Mouse (Mus musculus): ENCODE results near the gene Nupl2. TPM values are rescaled to one million over a fixed set of nuclear protein-coding genes. Genes with fewer than 3 reads are reported as not detected.
A peak's percentile ranks its signal among the peaks of the same experiment; 100 is the strongest.

The Nupl2 gene
- total and polyA plus RNA-seq, 3 experiments: 12.0 to 33.9 (median 28.9) TPM

DNA sequence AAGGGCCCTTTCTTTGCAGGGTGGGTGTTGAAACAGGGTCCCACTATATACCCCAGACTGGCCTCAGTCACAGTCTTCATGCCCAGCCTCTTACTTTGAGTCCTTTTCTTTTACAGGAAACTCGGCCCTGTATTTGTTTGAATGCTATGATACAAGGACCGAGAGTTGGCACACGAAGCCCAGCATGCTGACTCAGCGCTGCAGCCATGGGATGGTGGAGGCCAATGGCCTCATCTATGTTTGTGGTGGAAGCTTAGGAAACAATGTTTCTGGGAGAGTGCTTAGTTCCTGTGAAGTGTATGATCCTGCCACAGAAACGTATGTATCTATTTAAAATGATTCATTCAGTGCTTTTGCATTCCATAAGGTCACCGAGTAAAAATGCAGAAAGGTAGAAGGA, 8.0 kb upstream of the Nupl2 start:
- in situ Hi-C loops (cut with MboI; ENCODE audit: low pct_ligation_motif_present, low pct_unique_long_range_greater_than_20kb, low sequenced_read_pairs): no loop called here

DNA sequence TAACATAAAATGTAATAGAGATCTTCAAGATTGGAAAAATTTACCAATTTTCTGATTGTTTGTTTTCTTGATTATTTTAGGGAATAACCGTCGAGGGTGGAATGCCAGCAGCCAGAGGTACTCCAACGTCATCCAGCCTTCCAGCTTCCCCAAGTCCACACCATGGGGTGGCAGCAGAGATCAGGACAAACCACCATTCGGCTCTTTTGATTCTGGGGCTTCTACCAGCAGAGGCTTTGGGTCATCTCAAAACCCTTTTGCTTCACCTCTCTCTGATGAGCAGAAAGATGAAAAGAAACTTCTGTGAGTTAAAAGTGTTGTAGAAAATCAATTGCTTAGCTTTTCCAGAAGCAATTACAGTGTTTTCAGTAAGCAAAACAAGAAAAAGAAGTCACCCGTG, 2.5 kb downstream of the Nupl2 start:
- Histone ChIP-seq H3K4me1 (ENCODE audit: control insufficient read depth in 1 of 2, insufficient read depth in 2 of 2) (peaks cover 0 to 22% of the 10 kb centered on the region in 2 experiments; a peak in 2 of 4 replicates), H3K9ac (ENCODE audit: insufficient read depth, low read depth) (no peak overlapping the region), H3K27me3 (replicated peaks) (no peaks in the 10 kb centered on the region), H3K27ac (ENCODE audit: insufficient read depth, low read depth) (no peak overlapping the region), H3K4me3 (replicated peaks in 1 of 3; ENCODE audit: low read depth in 2 of 3, low read length in 2 of 3, poor library complexity in 1 of 3) (no peak overlapping the region), H3K79me2 (replicated peaks; ENCODE audit: control insufficient read depth, extremely low read depth, insufficient read depth, poor library complexity, severe bottlenecking) (peaks cover 3% of the 10 kb centered on the region; the same call in 1 of the 2 replicates), H3K36me3 (replicated peaks in 1 of 2; ENCODE audit: control insufficient read depth in 1 of 2, insufficient read depth in 1 of 2, low read length in 1 of 2) (peaks cover 24 to 44% of the 10 kb centered on the region in 2 experiments), H3K4me2 (ENCODE audit: insufficient read depth, low read depth, poor library complexity, severe bottlenecking) (no peak overlapping the region), H3K9me3 (replicated peaks; ENCODE audit: low read length) (no peaks in the 10 kb centered on the region)
- no peak for TF ChIP-seq USF1 (IDR thresholded peaks at IDR 0.05; ENCODE audit: low read depth, low read length)
- no peak for TF ChIP-seq HCFC1 (IDR thresholded peaks at IDR 0.05; ENCODE audit: low read depth, low read length)
- TF ChIP-seq KAT2A (IDR thresholded peaks at IDR 0.05; ENCODE audit: insufficient replicate concordance, low read length): no peak
- no peak for TF ChIP-seq ZNF384 (IDR thresholded peaks at IDR 0.05; ENCODE audit: low read depth, low read length)
- no peak for TF ChIP-seq MXI1 (IDR thresholded peaks at IDR 0.05; ENCODE audit: low read depth, low read length)
- no peak for TF ChIP-seq NRF1 (IDR thresholded peaks at IDR 0.05; ENCODE audit: low read depth, low read length)
- peak in 1 of 2 experiments; percentile 46; a peak in 2 of 4 replicates for TF ChIP-seq CTCF (conservative IDR thresholded peaks at IDR 0.05 in 1 of 2, IDR thresholded peaks at IDR 0.05 in 1 of 2; ENCODE audit: low read depth in 2 of 2, low read length in 2 of 2)
- no peak for TF ChIP-seq RCOR1 (conservative IDR thresholded peaks at IDR 0.05; ENCODE audit: low read depth, low read length)
- no peak for TF ChIP-seq GABPA (IDR thresholded peaks at IDR 0.05; ENCODE audit: insufficient replicate concordance, low read depth, low read length)
- no peak for TF ChIP-seq MYC (IDR thresholded peaks at IDR 0.05; ENCODE audit: low read depth, low read length)
- TF ChIP-seq MEF2A (IDR thresholded peaks at IDR 0.05; ENCODE audit: borderline replicate concordance, low read depth, low read length): no peak
- peak; percentile 36 for TF ChIP-seq RAD21 (IDR thresholded peaks at IDR 0.05; ENCODE audit: low read depth, low read length)
- no peak for TF ChIP-seq IRF4 (IDR thresholded peaks at IDR 0.05; ENCODE audit: low read depth, low read length)
- TF ChIP-seq NELFE (IDR thresholded peaks at IDR 0.05; ENCODE audit: low read depth, low read length): no peak
- TF ChIP-seq SIN3A (IDR thresholded peaks at IDR 0.05; ENCODE audit: low read length): no peak
- no peak for TF ChIP-seq EP300 (IDR thresholded peaks at IDR 0.05; ENCODE audit: low read length)
- no peak for TF ChIP-seq JUND (conservative IDR thresholded peaks at IDR 0.05; ENCODE audit: low read depth, low read length)
- no peak for TF ChIP-seq MAX (IDR thresholded peaks at IDR 0.05; ENCODE audit: low read length)
- peak; percentile 7; the same call in 1 of the 2 replicates for TF ChIP-seq SMC3 (IDR thresholded peaks at IDR 0.05; ENCODE audit: low read depth, low read length)
- dilution Hi-C loops (cut with MboI; ENCODE audit: extremely low pct_ligation_motif_present, extremely low pct_unique_long_range_greater_than_20kb, low sequenced_read_pairs): no loop called here
- in situ Hi-C loops (cut with MboI; ENCODE audit: low pct_ligation_motif_present, low pct_unique_long_range_greater_than_20kb, low sequenced_read_pairs): loop anchor here (10.0 kb wide), 1 partner anchor 312 kb away; no protein-coding TSS in a partner anchor
- DNase-seq (ENCODE audit: extremely low read depth): no peak

More for the DNA sequence above, 8.0 kb upstream of the Nupl2 start:
- no peak for DNase-seq (ENCODE audit: extremely low read depth)
- H3K36me3 ChIP-seq (replicated peaks in 1 of 2; ENCODE audit: control insufficient read depth in 1 of 2, insufficient read depth in 1 of 2, low read length in 1 of 2): peaks cover 7 to 66% of the 10 kb centered on the region in 2 experiments
- dilution Hi-C loops (cut with MboI; ENCODE audit: extremely low pct_ligation_motif_present, extremely low pct_unique_long_range_greater_than_20kb, low sequenced_read_pairs): no loop called here
- no peak overlapping the region for H3K4me2 ChIP-seq (ENCODE audit: insufficient read depth, low read depth, poor library complexity, severe bottlenecking)
- H3K9me3 ChIP-seq (replicated peaks; ENCODE audit: low read length): no peaks in the 10 kb centered on the region
- H3K4me3 ChIP-seq (replicated peaks in 1 of 3; ENCODE audit: low read depth in 2 of 3, low read length in 2 of 3, poor library complexity in 1 of 3): no peak overlapping the region
- TF ChIP-seq ELF1 (IDR thresholded peaks at IDR 0.05; ENCODE audit: low read depth, low read length) (no peak), MAFK (IDR thresholded peaks at IDR 0.05; ENCODE audit: insufficient replicate concordance, low read length) (peak; percentile 72)
- no peaks in the 10 kb centered on the region for H3K79me2 ChIP-seq (replicated peaks; ENCODE audit: control insufficient read depth, extremely low read depth, insufficient read depth, poor library complexity, severe bottlenecking)
- peaks cover 0 to 7% of the 10 kb centered on the region in 2 experiments; a peak in 1 of 4 replicates for H3K4me1 ChIP-seq (ENCODE audit: control insufficient read depth in 1 of 2, insufficient read depth in 2 of 2)
- no peak overlapping the region for H3K9ac ChIP-seq (ENCODE audit: insufficient read depth, low read depth)
- no peak overlapping the region for H3K27ac ChIP-seq (ENCODE audit: insufficient read depth, low read depth)
- H3K27me3 ChIP-seq (replicated peaks): no peaks in the 10 kb centered on the region

Data from CH12.LX (cell line).